Mouse (Mus musculus): ENCODE results near the gene Slc2a10.

GRCm38 (mm10) chr2:165509686-165510085 lies 6.1 kb downstream of the Slc2a10 start:
- TF ChIP-seq CTCF (IDR thresholded peaks at IDR 0.05; ENCODE audit: low read depth) (no peak), EP300 (IDR thresholded peaks at IDR 0.05; ENCODE audit: low read depth) (no peak)

All from liver, postnatal 0 days (tissue).